Mouse (Mus musculus) WW6 (cell line): ENCODE measurements around the gene Arhgap17.

Experiments used
- DNase-seq: peaks from one replicate; pipeline ENCODE4 v3.0.0-alpha.2; 2013; ENCODE audit warnings: low read depth, low spot score

Gene Arhgap17

DNA sequence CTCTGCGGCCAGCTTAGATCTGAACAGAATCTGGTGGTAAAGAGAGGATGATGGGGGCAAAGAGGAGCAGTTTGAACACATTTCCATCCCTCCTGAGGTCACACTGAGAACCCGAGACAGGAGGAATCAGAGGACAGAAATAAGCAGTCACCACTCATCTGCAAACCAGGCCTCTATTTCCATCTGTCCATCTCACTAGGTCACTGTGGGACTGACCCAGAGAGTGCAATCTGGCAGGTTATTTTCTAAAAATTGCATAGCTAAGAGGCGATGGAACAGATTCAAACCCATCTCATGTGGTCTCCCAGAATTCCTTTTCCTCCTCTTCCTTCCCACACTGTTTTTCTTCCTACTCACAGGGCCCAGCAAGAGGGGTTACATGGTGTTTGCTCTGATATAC, 81.8 kb downstream of the Arhgap17 start:
- no peak for DNase-seq

DNA sequence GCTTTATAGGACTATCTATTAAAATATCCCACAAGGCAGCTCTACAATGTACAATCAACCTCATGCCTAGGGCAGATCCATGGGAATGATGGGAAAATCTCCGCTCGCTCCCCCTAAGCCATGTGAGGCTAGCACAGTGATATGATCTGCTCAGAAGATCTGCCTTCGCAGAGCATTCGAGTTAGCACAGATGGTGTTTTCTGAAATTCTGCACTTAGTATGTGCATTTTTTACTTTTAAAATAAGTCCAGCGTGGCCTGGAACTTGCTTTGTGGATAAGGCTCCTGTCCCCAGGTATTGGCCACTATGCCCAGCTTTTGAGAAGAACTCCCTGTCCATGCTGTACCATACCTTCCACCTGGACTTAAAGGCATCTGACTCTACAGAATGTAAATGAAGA, 83.8 kb downstream of the Arhgap17 start:
- no peak for DNase-seq

DNA sequence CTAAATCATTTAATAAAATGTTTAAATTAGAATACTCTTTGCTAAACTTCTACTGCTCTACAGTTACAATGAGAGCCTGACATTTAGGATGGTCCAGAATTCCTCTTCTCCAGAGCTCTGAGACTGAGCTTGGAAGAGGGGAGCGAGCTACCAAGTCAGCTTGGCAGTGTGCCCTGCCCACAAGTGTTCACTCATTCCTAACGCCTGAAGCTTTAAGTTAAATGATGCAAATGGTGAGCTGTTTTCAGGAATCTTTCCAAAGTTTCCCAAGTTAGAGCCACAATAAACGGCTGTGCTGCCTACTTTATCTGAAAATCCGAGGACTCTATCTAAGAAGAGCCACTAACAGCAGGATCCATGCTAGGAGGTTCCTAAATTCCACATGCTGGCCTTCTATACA, 85.9 kb downstream of the Arhgap17 start:
- DNase-seq = no peak

DNA sequence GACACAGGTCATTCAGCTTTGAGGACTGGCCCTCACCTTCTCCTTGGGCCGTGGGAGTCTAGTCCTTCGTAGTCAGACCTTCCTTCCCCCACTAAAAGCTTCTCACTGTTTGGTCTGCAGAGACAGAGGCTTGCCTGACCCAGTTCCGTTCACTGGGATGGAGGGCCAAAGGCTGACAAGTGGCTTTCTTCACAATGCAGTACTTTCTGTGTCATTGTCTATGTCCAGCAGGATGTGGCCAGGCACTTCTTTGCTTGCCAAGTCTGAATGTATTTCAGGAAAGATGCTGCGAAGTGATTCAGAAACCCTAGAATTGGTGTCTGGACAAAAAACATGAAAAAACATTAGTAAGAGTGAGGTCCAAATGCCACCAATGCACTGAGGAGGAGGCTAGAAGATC, 89.9 kb downstream of the Arhgap17 start:
- DNase-seq = no peak

DNA sequence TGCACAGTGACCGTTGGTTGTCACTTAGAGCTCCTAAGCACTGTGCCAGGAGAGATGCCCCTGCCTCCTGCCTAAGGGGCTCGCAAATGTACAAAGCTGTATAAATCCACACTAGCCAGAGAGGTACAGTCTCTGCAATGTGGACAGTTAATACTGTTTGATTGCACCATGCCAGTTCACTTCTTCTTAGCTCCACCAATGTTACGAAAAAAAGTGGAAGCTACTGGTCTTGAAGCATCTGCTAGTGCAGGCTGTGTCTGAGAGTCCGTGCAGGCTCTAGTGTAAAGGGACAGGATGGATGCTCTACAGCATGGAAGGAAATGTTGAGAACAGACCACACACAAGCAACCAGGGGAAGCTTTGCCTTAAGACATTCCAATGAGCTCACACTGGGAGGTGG, 93.1 kb downstream of the Arhgap17 start:
- DNase-seq = no peak

DNA sequence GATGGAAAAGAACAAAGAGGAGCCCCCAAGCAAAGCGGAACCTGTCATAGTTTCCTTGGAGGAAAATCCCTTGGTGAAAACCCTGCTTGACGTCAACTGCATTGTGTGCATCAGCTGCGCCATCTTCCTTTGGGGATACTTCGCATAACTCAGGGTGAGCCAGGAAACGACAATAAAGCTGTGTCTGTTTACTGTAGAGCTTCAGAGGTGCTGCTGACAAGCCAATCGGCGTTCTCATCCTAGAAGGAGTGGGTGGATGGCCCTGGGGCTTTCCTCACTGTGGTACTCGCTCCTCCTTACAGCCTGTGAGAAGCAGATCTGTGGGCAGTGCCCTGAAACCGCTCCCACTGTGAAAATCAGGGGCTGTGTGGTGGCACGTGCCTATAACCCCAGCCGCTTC, 96.7 kb downstream of the Arhgap17 start:
- DNase-seq = no peak

DNA sequence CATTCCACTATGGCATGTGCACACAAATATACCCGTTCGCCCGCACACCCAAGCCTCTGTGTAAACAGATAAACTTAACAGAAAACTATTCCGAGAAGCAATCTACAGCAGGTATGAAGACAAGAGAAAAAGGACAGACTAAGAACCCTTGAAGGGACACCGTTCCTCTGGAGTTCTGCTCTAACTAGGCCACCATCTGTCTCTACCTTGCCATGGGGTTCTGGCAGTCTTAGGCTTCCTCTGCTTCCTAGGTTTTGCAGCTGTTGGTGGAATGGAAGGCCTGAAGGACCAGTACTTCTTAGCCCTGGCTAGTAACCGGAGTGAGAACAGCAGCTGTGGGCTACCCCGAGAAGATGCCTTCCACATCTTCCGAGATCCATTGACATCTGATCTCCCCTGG, 111.6 kb downstream of the Arhgap17 start:
- no peak for DNase-seq

DNA sequence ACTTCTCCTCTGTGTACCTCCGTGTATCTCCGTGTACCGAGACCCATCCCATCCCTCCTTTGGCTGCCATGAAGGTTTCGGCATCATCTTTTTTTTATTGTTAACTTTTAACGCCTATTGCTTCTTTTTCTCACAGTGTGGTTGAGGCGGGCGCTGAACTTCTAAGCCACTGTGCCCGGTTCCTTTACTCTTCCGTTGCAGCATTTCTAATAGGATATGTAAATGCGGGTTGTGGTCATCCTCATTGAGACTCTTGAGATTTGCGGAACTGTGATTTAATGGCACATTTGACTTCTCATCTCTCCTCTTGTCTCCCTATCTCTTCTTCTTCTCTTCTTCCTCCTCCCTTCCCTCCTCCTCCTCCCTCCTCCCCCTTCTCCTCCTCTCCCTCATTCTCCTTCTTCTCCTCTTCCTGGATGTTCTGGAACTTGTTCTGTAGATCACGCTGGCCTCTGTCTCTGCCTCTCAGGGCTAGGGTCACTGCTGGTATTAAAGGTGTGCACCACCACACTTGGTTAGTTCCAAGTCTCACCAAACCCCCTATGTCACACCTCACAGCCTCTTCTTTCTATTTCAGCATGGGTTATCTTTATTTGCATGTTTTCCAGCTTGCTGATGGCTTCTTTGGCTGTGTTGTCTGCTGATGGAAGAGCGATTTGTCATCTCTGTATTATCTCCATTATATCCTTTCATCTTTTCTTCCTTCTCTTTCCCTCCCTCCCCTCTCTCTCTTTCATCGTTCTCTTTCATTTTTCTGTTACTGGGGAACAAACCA, 115.3 kb downstream of the Arhgap17 start:
- no peak for DNase-seq

DNA sequence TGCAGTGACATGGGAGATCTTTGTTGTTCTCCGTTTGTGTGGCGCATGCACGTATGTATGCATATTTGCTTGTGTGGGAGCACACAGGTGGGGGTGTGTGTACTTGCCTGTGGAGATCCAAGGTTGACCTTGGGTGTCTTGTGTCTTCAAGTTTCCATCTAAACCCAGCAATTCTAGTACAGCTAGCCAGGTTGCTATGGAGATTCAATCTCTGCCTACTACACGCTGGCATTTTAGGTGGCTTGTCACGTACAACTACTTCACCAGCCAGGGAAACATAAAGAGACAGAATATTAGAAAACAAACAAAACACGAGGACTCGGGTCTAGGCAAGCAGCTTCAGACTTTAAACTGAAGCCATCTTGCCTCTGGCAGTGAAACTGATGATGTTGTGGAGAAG, 116.3 kb downstream of the Arhgap17 start:
- no peak for DNase-seq

DNA sequence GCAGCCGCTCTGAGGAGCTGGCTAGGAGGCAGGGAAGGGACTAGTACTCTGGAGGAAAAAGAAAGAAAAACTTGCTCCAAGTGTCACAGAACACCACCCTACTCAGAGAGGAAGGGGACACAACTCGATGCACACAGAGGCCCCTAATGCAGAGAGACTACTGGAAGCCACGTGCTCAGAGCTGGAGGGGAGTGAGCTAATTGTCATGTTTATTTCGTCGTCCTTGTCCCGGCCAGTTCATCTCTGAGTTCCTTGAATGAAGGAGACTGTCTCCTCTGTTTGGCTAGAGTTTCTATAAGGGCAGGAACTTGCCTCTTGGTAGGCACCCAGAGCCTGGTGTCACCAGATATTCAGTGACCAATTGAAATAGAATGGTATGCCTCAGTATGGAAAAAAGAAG, 118.4 kb downstream of the Arhgap17 start:
- DNase-seq = no peak

DNA sequence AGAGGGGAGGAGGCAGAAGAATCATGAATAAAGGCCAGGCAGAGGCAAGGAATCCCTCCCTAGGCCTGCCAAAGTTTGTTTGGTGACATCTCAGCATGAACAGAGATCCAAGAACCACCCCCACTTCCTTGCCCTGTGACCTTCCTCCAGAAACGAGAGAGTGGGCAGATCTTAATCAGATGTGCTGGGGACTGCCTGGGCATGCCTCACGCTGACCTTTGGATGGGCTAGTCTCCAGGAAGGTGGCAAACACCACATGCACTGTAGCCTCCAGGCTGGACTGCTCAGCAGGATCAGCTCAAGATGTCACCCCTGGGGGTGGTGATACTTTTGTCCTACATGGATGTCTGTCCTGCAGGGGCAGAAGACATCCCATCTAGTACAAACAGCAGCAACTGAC, 121.5 kb downstream of the Arhgap17 start:
- no peak for DNase-seq

DNA sequence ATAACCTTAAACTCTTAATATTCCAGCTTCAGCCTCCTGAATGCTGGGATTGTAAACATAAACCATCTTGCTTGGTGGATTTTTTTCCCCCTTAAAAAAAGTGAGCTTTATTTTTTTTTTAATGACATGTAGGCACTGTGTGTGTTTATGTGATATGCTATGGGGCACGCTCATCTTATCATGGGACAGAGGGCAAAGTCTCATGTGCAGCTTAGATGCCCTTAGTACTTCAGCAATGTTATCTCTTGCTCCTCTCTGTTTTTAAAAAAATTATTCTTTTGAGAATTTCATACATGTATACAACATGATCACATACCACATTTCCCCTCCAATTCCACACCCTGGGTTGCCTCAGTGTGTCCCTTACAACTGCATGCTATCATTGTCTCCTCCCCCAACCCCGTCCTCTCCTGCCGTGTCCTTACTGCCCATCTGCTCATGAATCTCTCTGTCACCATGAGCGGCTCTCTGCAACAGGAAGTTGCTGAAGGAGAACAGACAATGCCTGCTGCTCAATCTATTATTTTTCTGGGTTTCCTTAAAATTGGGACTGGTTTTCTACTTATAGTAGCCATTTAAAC, 123.1 kb downstream of the Arhgap17 start:
- no peak for DNase-seq

DNA sequence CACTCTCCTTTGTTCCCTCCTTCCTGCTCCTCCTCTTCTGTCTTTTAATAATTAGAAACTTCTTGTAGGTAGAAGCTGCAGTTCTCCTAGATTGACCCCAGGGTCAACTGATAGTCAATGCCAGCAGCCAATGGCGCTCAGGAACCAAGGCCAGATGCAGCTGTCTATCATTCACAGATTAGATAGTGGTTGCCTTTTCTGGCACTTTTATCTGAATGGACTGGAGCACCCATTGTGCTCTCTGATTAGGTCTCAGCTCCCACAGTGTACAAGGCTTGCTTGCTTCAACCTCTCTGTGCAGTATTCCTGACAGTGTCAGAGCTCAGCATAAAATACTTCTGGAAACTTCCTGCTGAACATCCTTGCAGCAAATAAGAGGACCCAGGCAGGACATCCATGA, 124.9 kb downstream of the Arhgap17 start:
- no peak for DNase-seq

DNA sequence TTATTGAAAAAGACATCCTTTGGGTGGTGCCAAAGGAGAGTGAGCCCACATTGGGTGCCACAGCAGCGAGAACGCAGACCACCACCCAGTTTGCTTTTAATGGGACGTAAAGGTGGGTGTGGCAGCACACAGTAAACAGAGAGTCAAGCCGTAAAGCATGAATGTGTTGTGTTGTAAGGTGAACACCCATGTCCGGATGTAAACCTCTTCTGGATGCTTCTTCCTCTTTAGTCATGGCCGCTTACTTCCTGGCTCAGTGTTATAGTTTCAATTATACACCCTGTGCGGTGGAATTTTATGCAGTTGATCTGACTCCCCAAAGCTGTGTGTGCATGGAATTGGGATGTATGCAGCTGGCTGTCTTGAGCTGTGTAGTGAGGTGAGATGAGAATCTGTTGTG, 127.5 kb downstream of the Arhgap17 start:
- DNase-seq = no peak

DNA sequence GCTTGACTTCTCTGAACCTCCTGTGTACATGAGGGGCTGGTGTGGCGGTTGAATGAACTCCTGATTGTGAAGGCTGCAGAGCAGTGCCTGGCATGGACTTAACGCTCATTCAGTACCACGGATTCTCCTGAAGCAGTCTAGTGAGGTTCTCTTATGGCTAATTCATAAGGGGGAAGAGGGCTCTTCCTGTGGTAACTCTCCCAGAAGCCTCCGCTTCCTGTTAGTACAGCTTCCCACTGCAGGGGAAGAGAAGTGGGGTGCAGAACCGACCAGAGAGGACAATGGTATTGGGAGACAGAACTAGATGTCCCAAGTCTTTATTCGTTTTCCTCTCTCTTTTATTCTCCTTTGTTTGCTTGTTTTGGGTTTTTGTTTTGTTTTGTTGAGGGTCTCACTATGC, 129.7 kb downstream of the Arhgap17 start:
- DNase-seq = no peak

DNA sequence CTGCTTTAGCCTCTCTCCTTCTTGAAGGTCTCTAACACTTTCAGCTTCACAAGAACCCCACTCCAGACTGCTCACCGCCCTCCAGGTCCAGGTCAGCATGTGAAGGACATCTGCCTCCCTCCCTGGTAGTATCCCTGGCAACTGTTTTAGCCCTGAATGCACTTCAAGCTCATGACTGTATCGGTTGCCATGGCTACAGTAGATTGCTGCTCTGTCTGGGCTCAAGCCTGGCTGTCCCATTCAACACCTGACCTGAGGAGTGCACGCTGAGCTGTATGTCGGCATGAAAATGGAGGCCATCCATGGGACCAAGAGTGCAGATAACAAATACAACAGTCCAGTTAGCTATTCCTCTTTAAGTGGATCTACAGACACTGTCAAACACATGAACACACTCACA, 131.1 kb downstream of the Arhgap17 start:
- no peak for DNase-seq

DNA sequence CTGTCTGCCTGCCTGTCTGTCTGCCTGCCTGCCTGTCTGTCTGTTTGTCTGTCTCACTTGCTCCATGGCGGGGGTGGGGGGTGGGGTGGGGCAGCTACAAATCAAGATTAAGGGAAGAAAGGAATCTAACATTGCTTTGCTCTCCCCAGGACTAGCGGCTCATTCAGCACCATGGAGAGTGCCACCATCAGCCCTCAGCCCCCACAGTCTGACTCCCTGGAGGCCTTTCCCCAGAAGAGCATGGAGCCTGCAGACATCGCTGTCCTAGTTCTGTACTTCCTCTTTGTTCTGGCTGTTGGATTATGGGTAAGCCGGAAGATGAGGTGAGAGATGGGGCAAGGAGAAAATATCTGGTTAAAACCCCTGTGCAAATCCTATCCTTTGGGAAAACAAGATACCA, 134.3 kb downstream of the Arhgap17 start:
- DNase-seq = no peak
